Mouse (Mus musculus): ENCODE measurements at regions not wholly inside any gene's neighbourhood (a gene's known extent, or its start where the extent isn't known, plus 50 kb on each side); places are given as distances from the start of the nearest gene placed in this dataset.

GRCm38 (mm10) chr2:17165016-17165415, 566.2 kb downstream of the Nebl start:
- Histone ChIP-seq H3K36me3 (ENCODE audit: insufficient read depth, low read length) (no peaks in the 10 kb centered on the region), H3K27me3 (replicated peaks; ENCODE audit: insufficient read depth, low read length) (no peaks in the 10 kb centered on the region), H3K9ac (replicated peaks; ENCODE audit: low read depth) (no peak overlapping the region), H3K27ac (ENCODE audit: low read length) (no peak overlapping the region), H3K4me1 (ENCODE audit: insufficient read depth, low read depth, low read length) (no peaks in the 10 kb centered on the region), H3K4me3 (ENCODE audit: low read depth, low read length) (no peak overlapping the region), H3K9me3 (ENCODE audit: low read length) (no peaks in the 10 kb centered on the region), H3K4me2 (replicated peaks; ENCODE audit: low read depth, low read length) (no peak overlapping the region)
- peak; percentile 93 for DNase-seq (ENCODE audit: low spot score)
- ATAC-seq: peak; percentile 86
- TF ChIP-seq EP300 (IDR thresholded peaks at IDR 0.05) (peak; percentile 72), CTCF (IDR thresholded peaks at IDR 0.05) (no peak)
- WGBS: 36% methylated on average over 2 of the region's 2 CpGs

- no peak; the same call in 1 of the 2 replicates for ATAC-seq
- TF ChIP-seq CTCF (IDR thresholded peaks at IDR 0.05) (no peak), EP300 (IDR thresholded peaks at IDR 0.05) (no peak)
Observed at GRCm38 (mm10) chr2:17158463-17158862, 572.8 kb downstream of the Nebl start.

GRCm38 (mm10) chr2:17157336-17157735, 573.9 kb downstream of the Nebl start:
- ATAC-seq: no peak
- Histone ChIP-seq H3K9ac (replicated peaks; ENCODE audit: low read depth) (no peak overlapping the region), H3K4me2 (replicated peaks; ENCODE audit: low read depth, low read length) (no peak overlapping the region), H3K4me1 (ENCODE audit: insufficient read depth, low read depth, low read length) (no peaks in the 10 kb centered on the region; the same call in 1 of the 2 replicates), H3K27ac (ENCODE audit: low read length) (no peak overlapping the region), H3K4me3 (ENCODE audit: low read depth, low read length) (no peak overlapping the region), H3K27me3 (replicated peaks; ENCODE audit: insufficient read depth, low read length) (no peaks in the 10 kb centered on the region), H3K36me3 (ENCODE audit: insufficient read depth, low read length) (no peaks in the 10 kb centered on the region), H3K9me3 (ENCODE audit: low read length) (no peaks in the 10 kb centered on the region)
- no peak for DNase-seq (ENCODE audit: low spot score)
- no peak for TF ChIP-seq EP300 (IDR thresholded peaks at IDR 0.05)
- no peak for TF ChIP-seq CTCF (IDR thresholded peaks at IDR 0.05)
- 26% methylated on average over 1 of the region's 1 CpGs for WGBS

More at GRCm38 (mm10) chr2:17158463-17158862, 572.8 kb downstream of the Nebl start:
- DNase-seq (ENCODE audit: low spot score): peak; percentile 63
- no peaks in the 10 kb centered on the region for H3K36me3 ChIP-seq (ENCODE audit: insufficient read depth, low read length)
- H3K4me3 ChIP-seq (ENCODE audit: low read depth, low read length): no peak overlapping the region
- no peak overlapping the region for H3K27ac ChIP-seq (ENCODE audit: low read length)
- H3K9me3 ChIP-seq (ENCODE audit: low read length): no peaks in the 10 kb centered on the region
- no peak overlapping the region for H3K9ac ChIP-seq (replicated peaks; ENCODE audit: low read depth)
- H3K27me3 ChIP-seq (replicated peaks; ENCODE audit: insufficient read depth, low read length): no peaks in the 10 kb centered on the region
- H3K4me2 ChIP-seq (replicated peaks; ENCODE audit: low read depth, low read length): no peak overlapping the region
- H3K4me1 ChIP-seq (ENCODE audit: insufficient read depth, low read depth, low read length): no peaks in the 10 kb centered on the region; the same call in 1 of the 2 replicates
- 71% methylated on average over 1 of the region's 1 CpGs for WGBS

GRCm38 (mm10) chr2:17155596-17155995, 575.7 kb downstream of the Nebl start:
- Histone ChIP-seq H3K4me2 (replicated peaks; ENCODE audit: low read depth, low read length) (no peak overlapping the region), H3K27me3 (replicated peaks; ENCODE audit: insufficient read depth, low read length) (no peaks in the 10 kb centered on the region), H3K9ac (replicated peaks; ENCODE audit: low read depth) (no peak overlapping the region), H3K4me1 (ENCODE audit: insufficient read depth, low read depth, low read length) (no peaks in the 10 kb centered on the region; the same call in 1 of the 2 replicates), H3K27ac (ENCODE audit: low read length) (no peak overlapping the region), H3K9me3 (ENCODE audit: low read length) (no peaks in the 10 kb centered on the region), H3K4me3 (ENCODE audit: low read depth, low read length) (no peak overlapping the region), H3K36me3 (ENCODE audit: insufficient read depth, low read length) (no peaks in the 10 kb centered on the region)
- 88% methylated on average over 2 of the region's 2 CpGs for WGBS
- ATAC-seq: no peak
- no peak for DNase-seq (ENCODE audit: low spot score)
- no peak for TF ChIP-seq EP300 (IDR thresholded peaks at IDR 0.05)
- TF ChIP-seq CTCF (IDR thresholded peaks at IDR 0.05): no peak

- TF ChIP-seq EP300 (IDR thresholded peaks at IDR 0.05): no peak
- no peak for TF ChIP-seq CTCF (IDR thresholded peaks at IDR 0.05)
- H3K4me3 ChIP-seq (ENCODE audit: low read depth, low read length): no peak overlapping the region
- no peaks in the 10 kb centered on the region for H3K36me3 ChIP-seq (ENCODE audit: insufficient read depth, low read length)
- 79% methylated on average over 4 of the region's 4 CpGs for WGBS
- H3K9me3 ChIP-seq (ENCODE audit: low read length): no peaks in the 10 kb centered on the region
- H3K4me1 ChIP-seq (ENCODE audit: insufficient read depth, low read depth, low read length): no peaks in the 10 kb centered on the region
- H3K27me3 ChIP-seq (replicated peaks; ENCODE audit: insufficient read depth, low read length): no peaks in the 10 kb centered on the region
- DNase-seq (ENCODE audit: low spot score) (no peak), ATAC-seq (no peak)
- no peak overlapping the region for H3K9ac ChIP-seq (replicated peaks; ENCODE audit: low read depth)
- no peak overlapping the region for H3K27ac ChIP-seq (ENCODE audit: low read length)
- no peak overlapping the region for H3K4me2 ChIP-seq (replicated peaks; ENCODE audit: low read depth, low read length)
Observed at GRCm38 (mm10) chr2:17123626-17124025, 607.6 kb downstream of the Nebl start.

GRCm38 (mm10) chr2:17117292-17117691, 614.0 kb downstream of the Nebl start:
- 47% methylated on average over 2 of the region's 2 CpGs for WGBS
- DNase-seq (ENCODE audit: low spot score) (no peak), ATAC-seq (no peak)
- no peaks in the 10 kb centered on the region for H3K27me3 ChIP-seq (replicated peaks; ENCODE audit: insufficient read depth, low read length)
- H3K4me2 ChIP-seq (replicated peaks; ENCODE audit: low read depth, low read length): no peak overlapping the region
- TF ChIP-seq EP300 (IDR thresholded peaks at IDR 0.05) (no peak), CTCF (IDR thresholded peaks at IDR 0.05) (no peak)
- no peak overlapping the region for H3K9ac ChIP-seq (replicated peaks; ENCODE audit: low read depth)
- no peak overlapping the region for H3K4me3 ChIP-seq (ENCODE audit: low read depth, low read length)
- no peaks in the 10 kb centered on the region for H3K36me3 ChIP-seq (ENCODE audit: insufficient read depth, low read length)
- H3K9me3 ChIP-seq (ENCODE audit: low read length): no peaks in the 10 kb centered on the region
- no peak overlapping the region for H3K27ac ChIP-seq (ENCODE audit: low read length)
- H3K4me1 ChIP-seq (ENCODE audit: insufficient read depth, low read depth, low read length): no peaks in the 10 kb centered on the region

GRCm38 (mm10) chr2:17111177-17111576, 620.1 kb downstream of the Nebl start:
- TF ChIP-seq EP300 (IDR thresholded peaks at IDR 0.05) (no peak), CTCF (IDR thresholded peaks at IDR 0.05) (no peak)
- Histone ChIP-seq H3K27me3 (replicated peaks; ENCODE audit: insufficient read depth, low read length) (no peaks in the 10 kb centered on the region), H3K36me3 (ENCODE audit: insufficient read depth, low read length) (no peaks in the 10 kb centered on the region), H3K9me3 (ENCODE audit: low read length) (no peaks in the 10 kb centered on the region), H3K4me3 (ENCODE audit: low read depth, low read length) (no peak overlapping the region), H3K9ac (replicated peaks; ENCODE audit: low read depth) (no peak overlapping the region), H3K27ac (ENCODE audit: low read length) (no peak overlapping the region), H3K4me2 (replicated peaks; ENCODE audit: low read depth, low read length) (no peak overlapping the region), H3K4me1 (ENCODE audit: insufficient read depth, low read depth, low read length) (no peaks in the 10 kb centered on the region)
- no peak for DNase-seq (ENCODE audit: low spot score)
- ATAC-seq: no peak
- 50% methylated on average over 1 of the region's 1 CpGs for WGBS

Measured in lung, postnatal 0 days (tissue).